Mouse (Mus musculus): ENCODE results near the gene Cacnb2.

- no peak for TF ChIP-seq SMC3 (IDR thresholded peaks at IDR 0.05; ENCODE audit: low read depth, low read length)
- TF ChIP-seq ZNF384 (IDR thresholded peaks at IDR 0.05; ENCODE audit: low read depth, low read length) = no peak
- no peak for TF ChIP-seq USF1 (IDR thresholded peaks at IDR 0.05; ENCODE audit: low read depth, low read length)
- TF ChIP-seq TBP (IDR thresholded peaks at IDR 0.05; ENCODE audit: low read depth, low read length) = no peak
- TF ChIP-seq MAX (IDR thresholded peaks at IDR 0.05; ENCODE audit: low read length) = no peak
- no peak for TF ChIP-seq CTCF (IDR thresholded peaks at IDR 0.05 in 2 of 3, conservative IDR thresholded peaks at IDR 0.05 in 1 of 3; ENCODE audit: control insufficient read depth in 1 of 3, insufficient read depth in 1 of 3, low read depth in 2 of 3, low read length in 3 of 3, poor library complexity in 1 of 3, severe bottlenecking in 1 of 3)
- no peak for TF ChIP-seq ZC3H11A (IDR thresholded peaks at IDR 0.05; ENCODE audit: low read depth, low read length)
- no peak for TF ChIP-seq POLR2A (IDR thresholded peaks at IDR 0.05; ENCODE audit: control insufficient read depth in 1 of 2, insufficient read depth in 1 of 2, low read depth in 1 of 2, low read length in 2 of 2, poor library complexity in 1 of 2)
- no peak for TF ChIP-seq USF2 (IDR thresholded peaks at IDR 0.05; ENCODE audit: borderline replicate concordance in 1 of 2, insufficient read depth in 1 of 2, low read depth in 1 of 2, low read length in 2 of 2)
- no peak for TF ChIP-seq UBTF (IDR thresholded peaks at IDR 0.05; ENCODE audit: borderline replicate concordance, insufficient read depth, low read depth, low read length)
- TF ChIP-seq KAT2A (conservative IDR thresholded peaks at IDR 0.05; ENCODE audit: low read depth, low read length) = no peak
- no peak for TF ChIP-seq POLR2AphosphoS5 (IDR thresholded peaks at IDR 0.05; ENCODE audit: borderline replicate concordance, low read depth, low read length)
- no peak for TF ChIP-seq GATA1 (IDR thresholded peaks at IDR 0.05; ENCODE audit: low read depth, low read length)
Observed at GRCm38 (mm10) chr2:14589541-14589940, 13.3 kb upstream of the Cacnb2 start.

Measured in MEL (cell line).